Mouse (Mus musculus) small intestine, adult 2 months (tissue): ENCODE data around the gene Itm2b.

Experiments
- CTCF ChIP-seq: fragments of 200-500 bp; IDR thresholded peaks from 2 replicates; pipeline ENCODE4 v1.5.1; 2012; ENCODE audit warnings: low read depth, mild to moderate bottlenecking, control low read depth, inconsistent platforms, low read length, moderate library complexity, mixed read lengths; ENCODE audit not compliant: insufficient replicate concordance, insufficient read length; ENCODE audit errors: extremely low read depth
- POLR2A ChIP-seq: fragments of 200-500 bp; IDR thresholded peaks from 2 replicates; pipeline ENCODE4 v1.6.1; 2012; ENCODE audit warnings: low read depth, mild to moderate bottlenecking, control low read depth, inconsistent platforms, low read length, moderate library complexity

- TF ChIP-seq POLR2A = no peak
- no peak for TF ChIP-seq CTCF
Observed at GRCm38 (mm10) chr14:73384546-73384912, 560 bp downstream of the Itm2b start.
